Mouse (Mus musculus): ENCODE data around the gene Gm10100. TPM values are rescaled to one million over a fixed set of nuclear protein-coding genes. Genes with fewer than 3 reads are reported as not detected.
"Not testable (repeated sequence)": the region's sequence is repeated elsewhere in the genome, so short reads cannot be mapped to it uniquely, and the experiment has no call there.

Gene Gm10100
- total RNA-seq (2014; fragmentation: Nextera tagmentation) = not detected in 2 replicates
- not detected in 2 replicates for total RNA-seq (2017)

GRCm38 (mm10) chr10:77726186-77726585, at the start of gene Gm10100:
Gene Gm10100, plus strand, starts transcription at chr10:77726486.
- no peak for ATAC-seq (replicated peaks; ENCODE audit: low FRiP score, low TSS enrichment, poor library complexity, severe bottlenecking)

- no peak for ATAC-seq (replicated peaks; ENCODE audit: low FRiP score, low TSS enrichment, poor library complexity, severe bottlenecking)
Observed at GRCm38 (mm10) chr10:77677562-77677961, 48.7 kb upstream of the Gm10100 start.

GRCm38 (mm10) chr10:77682994-77683393, 43.3 kb upstream of the Gm10100 start:
- no peak for ATAC-seq (replicated peaks; ENCODE audit: low FRiP score, low TSS enrichment, poor library complexity, severe bottlenecking)

GRCm38 (mm10) chr10:77684181-77684580, 42.1 kb upstream of the Gm10100 start:
- no peak for ATAC-seq (replicated peaks; ENCODE audit: low FRiP score, low TSS enrichment, poor library complexity, severe bottlenecking)

- ATAC-seq (replicated peaks; ENCODE audit: low FRiP score, low TSS enrichment, poor library complexity, severe bottlenecking) = no peak
Observed at GRCm38 (mm10) chr10:77685895-77686664, 40.2 kb upstream of the Gm10100 start, which contains the start of gene Tspear. Gene Tspear, plus strand, starts transcription at chr10:77686569.

- no peak for ATAC-seq (replicated peaks; ENCODE audit: low FRiP score, low TSS enrichment, poor library complexity, severe bottlenecking)
Observed at GRCm38 (mm10) chr10:77687021-77687420, 39.3 kb upstream of the Gm10100 start.

- ATAC-seq (replicated peaks; ENCODE audit: low FRiP score, low TSS enrichment, poor library complexity, severe bottlenecking) = not testable (repeated sequence)
Observed at GRCm38 (mm10) chr10:77690356-77690807, 35.9 kb upstream of the Gm10100 start, which contains the start of gene Gm19402. Gene Gm19402, minus strand, starts transcription at chr10:77690757.

GRCm38 (mm10) chr10:77697133-77697532, 29.2 kb upstream of the Gm10100 start, which contains the start of gene Gm9508:
Gene Gm9508, minus strand, starts transcription at chr10:77697233.
- no peak for ATAC-seq (replicated peaks; ENCODE audit: low FRiP score, low TSS enrichment, poor library complexity, severe bottlenecking)

GRCm38 (mm10) chr10:77706326-77706725, 20.0 kb upstream of the Gm10100 start, which contains the start of gene Gm10272:
Gene Gm10272, plus strand, starts transcription at chr10:77706626.
- no peak for ATAC-seq (replicated peaks; ENCODE audit: low FRiP score, low TSS enrichment, poor library complexity, severe bottlenecking)

GRCm38 (mm10) chr10:77709831-77710230, 16.5 kb upstream of the Gm10100 start:
- ATAC-seq (replicated peaks; ENCODE audit: low FRiP score, low TSS enrichment, poor library complexity, severe bottlenecking) = no peak

- not testable (repeated sequence) for ATAC-seq (replicated peaks; ENCODE audit: low FRiP score, low TSS enrichment, poor library complexity, severe bottlenecking)
Observed at GRCm38 (mm10) chr10:77711157-77711556, 15.1 kb upstream of the Gm10100 start, which contains the start of gene Gm10024. Gene Gm10024, plus strand, starts transcription at chr10:77711457.

GRCm38 (mm10) chr10:77713734-77714133, 12.6 kb upstream of the Gm10100 start:
- no peak for ATAC-seq (replicated peaks; ENCODE audit: low FRiP score, low TSS enrichment, poor library complexity, severe bottlenecking)

GRCm38 (mm10) chr10:77715507-77715906, 10.8 kb upstream of the Gm10100 start, which contains the start of gene Gm10142:
Gene Gm10142, plus strand, starts transcription at chr10:77715807.
- ATAC-seq (replicated peaks; ENCODE audit: low FRiP score, low TSS enrichment, poor library complexity, severe bottlenecking) = no peak

- not testable (repeated sequence) for ATAC-seq (replicated peaks; ENCODE audit: low FRiP score, low TSS enrichment, poor library complexity, severe bottlenecking)
Observed at GRCm38 (mm10) chr10:77720299-77720698, 6.0 kb upstream of the Gm10100 start, which contains the start of gene Krtap12-1. Gene Krtap12-1, plus strand, starts transcription at chr10:77720599.

- ATAC-seq (replicated peaks; ENCODE audit: low FRiP score, low TSS enrichment, poor library complexity, severe bottlenecking) = no peak
Observed at GRCm38 (mm10) chr10:77724855-77725254, 1.4 kb upstream of the Gm10100 start.

GRCm38 (mm10) chr10:77728280-77728679, 2.0 kb downstream of the Gm10100 start:
- ATAC-seq (replicated peaks; ENCODE audit: low FRiP score, low TSS enrichment, poor library complexity, severe bottlenecking) = no peak

- ATAC-seq (replicated peaks; ENCODE audit: low FRiP score, low TSS enrichment, poor library complexity, severe bottlenecking) = 0 out of 2 replicates have a peak, but pooled peaks have one; percentile 37
Observed at GRCm38 (mm10) chr10:77729241-77729640, 3.0 kb downstream of the Gm10100 start.

- no peak for ATAC-seq (replicated peaks; ENCODE audit: low FRiP score, low TSS enrichment, poor library complexity, severe bottlenecking)
Observed at GRCm38 (mm10) chr10:77735928-77736327, 9.6 kb downstream of the Gm10100 start.

- no peak for ATAC-seq (replicated peaks; ENCODE audit: low FRiP score, low TSS enrichment, poor library complexity, severe bottlenecking)
Observed at GRCm38 (mm10) chr10:77738929-77739328, 12.6 kb downstream of the Gm10100 start.

GRCm38 (mm10) chr10:77741924-77742688, 15.8 kb downstream of the Gm10100 start, which contains the start of gene Gm18596:
Gene Gm18596, minus strand, starts transcription at chr10:77742638.
- not testable (repeated sequence) for ATAC-seq (replicated peaks; ENCODE audit: low FRiP score, low TSS enrichment, poor library complexity, severe bottlenecking)
